Mouse (Mus musculus): ENCODE measurements at regions not wholly inside any gene's neighbourhood (a gene's known extent, or its start where the extent isn't known, plus 50 kb on each side); places are given as distances from the start of the nearest gene placed in this dataset.

DNA sequence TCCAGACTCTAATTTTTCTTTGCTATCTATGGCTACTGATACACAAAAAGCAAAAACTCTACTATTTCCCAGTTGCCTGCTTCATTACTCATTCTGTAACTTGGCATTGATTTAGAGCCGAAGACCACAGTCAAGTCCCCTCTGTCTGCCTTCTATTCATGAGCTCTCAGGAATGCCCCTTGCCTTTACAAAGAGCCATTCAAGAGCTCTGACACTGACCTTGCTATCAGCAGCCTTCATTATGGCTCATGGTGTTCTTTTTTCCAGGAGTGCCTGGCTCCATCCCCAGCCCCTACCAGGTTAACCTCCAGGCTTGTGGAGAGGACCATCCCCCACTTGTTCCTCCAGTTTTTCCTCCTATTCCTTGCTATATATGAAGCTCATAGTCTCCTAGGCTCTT lies 151.8 kb upstream of the Emcn start:
- 22% methylated on average over 1 of the region's 1 CpGs for WGBS
- Histone ChIP-seq H3K36me3 (ENCODE audit: control insufficient read depth, insufficient read depth, low read length) (no peaks in the 10 kb centered on the region), H3K9me3 (ENCODE audit: control insufficient read depth, low read length) (no peaks in the 10 kb centered on the region), H3K4me3 (ENCODE audit: low read depth, low read length) (no peak overlapping the region), H3K9ac (replicated peaks; ENCODE audit: low read depth, low read length) (no peak overlapping the region), H3K27ac (ENCODE audit: low read depth, low read length) (no peak overlapping the region), H3K4me2 (ENCODE audit: low read depth, low read length) (no peak overlapping the region), H3K27me3 (ENCODE audit: control insufficient read depth, insufficient read depth, low read length) (no peaks in the 10 kb centered on the region), H3K4me1 (ENCODE audit: control insufficient read depth, insufficient read depth, low read length) (no peaks in the 10 kb centered on the region)
- ATAC-seq (ENCODE audit: low read depth) = no peak

- Histone ChIP-seq H3K4me1 (ENCODE audit: control insufficient read depth, insufficient read depth, low read length) (no peaks in the 10 kb centered on the region), H3K9ac (replicated peaks; ENCODE audit: low read depth, low read length) (no peak overlapping the region), H3K4me2 (ENCODE audit: low read depth, low read length) (no peak overlapping the region), H3K27me3 (ENCODE audit: control insufficient read depth, insufficient read depth, low read length) (no peaks in the 10 kb centered on the region), H3K4me3 (ENCODE audit: low read depth, low read length) (no peak overlapping the region), H3K9me3 (ENCODE audit: control insufficient read depth, low read length) (no peaks in the 10 kb centered on the region), H3K27ac (ENCODE audit: low read depth, low read length) (no peak overlapping the region), H3K36me3 (ENCODE audit: control insufficient read depth, insufficient read depth, low read length) (no peaks in the 10 kb centered on the region)
- ATAC-seq (ENCODE audit: low read depth) = no peak
- 91% methylated on average over 5 of the region's 5 CpGs for WGBS
Observed at GRCm38 (mm10) chr3:137190489-137190888, 150.4 kb upstream of the Emcn start.

DNA sequence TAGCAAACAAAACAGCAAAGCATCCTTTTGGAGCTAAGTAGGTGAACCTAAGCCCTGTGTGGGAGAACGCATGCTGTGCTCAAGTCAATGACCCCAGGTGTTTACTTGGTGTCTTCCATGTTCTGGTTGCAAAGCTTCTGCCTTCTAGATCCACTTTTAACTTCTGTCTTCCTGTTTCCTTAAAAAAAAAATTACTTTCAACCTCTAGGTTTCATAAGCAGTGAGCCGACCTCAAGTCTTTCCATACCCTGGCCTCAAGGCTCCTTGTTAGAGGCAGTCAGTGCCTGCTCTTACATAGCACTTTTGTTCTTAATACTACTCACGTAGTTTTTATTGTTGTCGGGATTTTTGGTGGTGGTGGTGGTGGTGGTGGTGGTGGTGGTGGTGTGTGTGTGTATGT lies 149.9 kb upstream of the Emcn start:
- 83% methylated on average over 4 of the region's 4 CpGs for WGBS
- no peaks in the 10 kb centered on the region for H3K4me1 ChIP-seq (ENCODE audit: control insufficient read depth, insufficient read depth, low read length)
- ATAC-seq (ENCODE audit: low read depth) = no peak
- H3K9ac ChIP-seq (replicated peaks; ENCODE audit: low read depth, low read length) = no peak overlapping the region
- no peaks in the 10 kb centered on the region for H3K9me3 ChIP-seq (ENCODE audit: control insufficient read depth, low read length)
- H3K4me2 ChIP-seq (ENCODE audit: low read depth, low read length) = no peak overlapping the region
- H3K4me3 ChIP-seq (ENCODE audit: low read depth, low read length) = no peak overlapping the region
- H3K36me3 ChIP-seq (ENCODE audit: control insufficient read depth, insufficient read depth, low read length) = no peaks in the 10 kb centered on the region
- H3K27me3 ChIP-seq (ENCODE audit: control insufficient read depth, insufficient read depth, low read length) = no peaks in the 10 kb centered on the region
- no peak overlapping the region for H3K27ac ChIP-seq (ENCODE audit: low read depth, low read length)

DNA sequence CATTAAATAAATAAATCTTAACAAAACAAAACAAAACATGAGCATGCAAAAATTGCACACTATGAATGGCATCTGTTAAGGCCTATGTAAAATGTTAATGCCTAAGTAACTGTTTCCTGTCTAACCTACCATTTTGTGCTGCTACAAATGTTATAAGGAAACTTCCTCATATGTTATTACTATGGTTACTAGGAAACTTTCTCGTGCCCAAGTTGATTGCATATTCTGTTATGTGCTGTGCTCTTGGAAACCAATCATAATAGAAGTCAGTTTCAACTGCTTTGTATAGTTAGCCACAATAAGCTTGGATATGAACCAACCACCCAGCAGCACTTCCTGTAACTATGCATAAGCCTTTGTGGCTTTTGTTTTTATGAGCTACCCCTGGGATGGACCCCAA lies 147.0 kb upstream of the Emcn start:
- WGBS = 77% methylated on average over 1 of the region's 1 CpGs
- no peak overlapping the region for H3K9ac ChIP-seq (replicated peaks; ENCODE audit: low read depth, low read length)
- H3K4me2 ChIP-seq (ENCODE audit: low read depth, low read length) = no peak overlapping the region
- no peaks in the 10 kb centered on the region for H3K9me3 ChIP-seq (ENCODE audit: control insufficient read depth, low read length)
- no peak overlapping the region for H3K4me3 ChIP-seq (ENCODE audit: low read depth, low read length)
- no peak overlapping the region for H3K27ac ChIP-seq (ENCODE audit: low read depth, low read length)
- ATAC-seq (ENCODE audit: low read depth) = no peak
- no peaks in the 10 kb centered on the region for H3K4me1 ChIP-seq (ENCODE audit: control insufficient read depth, insufficient read depth, low read length)
- H3K27me3 ChIP-seq (ENCODE audit: control insufficient read depth, insufficient read depth, low read length) = no peaks in the 10 kb centered on the region
- H3K36me3 ChIP-seq (ENCODE audit: control insufficient read depth, insufficient read depth, low read length) = no peaks in the 10 kb centered on the region

DNA sequence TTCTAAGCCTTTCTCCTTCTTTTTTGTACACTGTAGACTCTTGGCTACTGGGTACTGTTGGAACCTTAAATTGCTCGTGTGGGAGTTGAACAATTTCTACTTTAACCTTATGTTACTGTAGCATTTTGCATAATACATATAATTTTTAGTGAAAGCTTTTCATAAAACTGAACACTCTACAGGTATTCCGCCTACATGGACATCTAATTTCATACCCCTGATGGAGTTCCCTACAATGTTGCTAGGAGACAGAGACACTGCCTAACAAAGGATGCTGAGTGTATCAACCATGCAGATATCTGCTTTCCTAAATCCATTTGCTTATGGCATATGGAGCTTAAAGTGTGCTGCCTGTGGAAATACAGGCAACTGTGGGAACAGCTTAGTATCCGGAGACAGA lies 129.2 kb upstream of the Emcn start:
- no peak overlapping the region for H3K27ac ChIP-seq (ENCODE audit: low read depth, low read length)
- H3K9me3 ChIP-seq (ENCODE audit: control insufficient read depth, low read length) = no peaks in the 10 kb centered on the region
- no peak overlapping the region for H3K4me3 ChIP-seq (ENCODE audit: low read depth, low read length)
- no peak for ATAC-seq (ENCODE audit: low read depth)
- H3K9ac ChIP-seq (replicated peaks; ENCODE audit: low read depth, low read length) = no peak overlapping the region
- WGBS = 75% methylated on average over 3 of the region's 3 CpGs
- H3K36me3 ChIP-seq (ENCODE audit: control insufficient read depth, insufficient read depth, low read length) = no peaks in the 10 kb centered on the region
- no peaks in the 10 kb centered on the region for H3K4me1 ChIP-seq (ENCODE audit: control insufficient read depth, insufficient read depth, low read length)
- no peak overlapping the region for H3K4me2 ChIP-seq (ENCODE audit: low read depth, low read length)
- no peaks in the 10 kb centered on the region for H3K27me3 ChIP-seq (ENCODE audit: control insufficient read depth, insufficient read depth, low read length)

GRCm38 (mm10) chr3:137216036-137216435 lies 124.8 kb upstream of the Emcn start:
- no peak for ATAC-seq (ENCODE audit: low read depth)
- WGBS = 86% methylated on average over 1 of the region's 1 CpGs

DNA sequence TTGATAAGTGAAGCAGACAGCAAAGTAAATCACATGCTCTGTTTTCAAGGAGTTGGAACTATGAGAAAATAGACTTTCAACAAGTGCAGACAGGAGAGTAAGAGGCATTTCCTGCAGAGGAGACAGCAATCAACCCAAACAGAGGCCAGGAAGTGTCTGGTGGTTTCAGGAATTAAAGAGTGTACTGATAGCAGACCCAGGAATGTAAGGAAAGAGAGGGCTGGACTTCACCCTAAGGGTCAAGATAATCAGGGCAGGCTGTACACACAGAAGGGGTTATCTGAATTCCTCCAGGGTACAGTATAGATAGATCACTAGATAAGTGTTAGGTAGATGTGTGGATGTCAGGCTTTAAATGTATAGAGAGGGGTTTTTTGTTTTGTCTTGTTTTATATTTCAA lies 123.6 kb upstream of the Emcn start:
- H3K36me3 ChIP-seq (ENCODE audit: control insufficient read depth, insufficient read depth, low read length) = no peaks in the 10 kb centered on the region
- no peaks in the 10 kb centered on the region for H3K4me1 ChIP-seq (ENCODE audit: control insufficient read depth, insufficient read depth, low read length)
- H3K27ac ChIP-seq (ENCODE audit: low read depth, low read length) = no peak overlapping the region
- no peak overlapping the region for H3K4me3 ChIP-seq (ENCODE audit: low read depth, low read length)
- no peaks in the 10 kb centered on the region for H3K9me3 ChIP-seq (ENCODE audit: control insufficient read depth, low read length)
- H3K9ac ChIP-seq (replicated peaks; ENCODE audit: low read depth, low read length) = no peak overlapping the region
- no peak for ATAC-seq (ENCODE audit: low read depth)
- H3K27me3 ChIP-seq (ENCODE audit: control insufficient read depth, insufficient read depth, low read length) = no peaks in the 10 kb centered on the region
- H3K4me2 ChIP-seq (ENCODE audit: low read depth, low read length) = no peak overlapping the region

More at GRCm38 (mm10) chr3:137216036-137216435, 124.8 kb upstream of the Emcn start:
- Histone ChIP-seq H3K36me3 (ENCODE audit: control insufficient read depth, insufficient read depth, low read length) (no peaks in the 10 kb centered on the region), H3K9ac (replicated peaks; ENCODE audit: low read depth, low read length) (no peak overlapping the region), H3K4me1 (ENCODE audit: control insufficient read depth, insufficient read depth, low read length) (no peaks in the 10 kb centered on the region), H3K4me2 (ENCODE audit: low read depth, low read length) (no peak overlapping the region), H3K27me3 (ENCODE audit: control insufficient read depth, insufficient read depth, low read length) (no peaks in the 10 kb centered on the region), H3K4me3 (ENCODE audit: low read depth, low read length) (no peak overlapping the region), H3K27ac (ENCODE audit: low read depth, low read length) (no peak overlapping the region), H3K9me3 (ENCODE audit: control insufficient read depth, low read length) (no peaks in the 10 kb centered on the region)

DNA sequence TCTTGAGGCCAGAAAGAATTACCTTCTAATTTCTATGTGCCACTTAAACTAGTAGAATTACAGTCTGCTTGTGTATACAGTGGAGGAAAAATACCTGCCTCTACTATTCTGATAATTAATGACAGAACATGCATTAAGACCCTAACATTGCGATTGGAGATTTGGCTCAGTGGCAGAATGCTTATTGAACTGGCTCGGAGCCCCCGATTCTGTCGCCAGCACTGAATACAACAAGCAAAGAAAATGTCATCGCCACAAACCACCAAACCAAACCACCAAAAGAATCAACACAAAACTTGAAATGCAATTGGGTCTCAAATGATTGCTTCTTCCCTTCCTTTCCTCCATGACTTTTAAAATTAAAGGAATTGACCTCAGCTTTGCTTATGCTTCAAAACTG lies 122.9 kb upstream of the Emcn start:
- Histone ChIP-seq H3K27me3 (ENCODE audit: control insufficient read depth, insufficient read depth, low read length) (no peaks in the 10 kb centered on the region), H3K4me2 (ENCODE audit: low read depth, low read length) (no peak overlapping the region), H3K9ac (replicated peaks; ENCODE audit: low read depth, low read length) (no peak overlapping the region), H3K4me3 (ENCODE audit: low read depth, low read length) (no peak overlapping the region), H3K9me3 (ENCODE audit: control insufficient read depth, low read length) (no peaks in the 10 kb centered on the region), H3K36me3 (ENCODE audit: control insufficient read depth, insufficient read depth, low read length) (no peaks in the 10 kb centered on the region), H3K4me1 (ENCODE audit: control insufficient read depth, insufficient read depth, low read length) (no peaks in the 10 kb centered on the region), H3K27ac (ENCODE audit: low read depth, low read length) (no peak overlapping the region)
- ATAC-seq (ENCODE audit: low read depth) = no peak
- WGBS = 88% methylated on average over 5 of the region's 5 CpGs

- ATAC-seq (ENCODE audit: low read depth) = no peak
- no peak overlapping the region for H3K27ac ChIP-seq (ENCODE audit: low read depth, low read length)
- WGBS = 96% methylated on average over 1 of the region's 1 CpGs
Observed at GRCm38 (mm10) chr3:137226151-137226550, 114.7 kb upstream of the Emcn start.

More at GRCm38 (mm10) chr3:137226151-137226550, 114.7 kb upstream of the Emcn start:
- Histone ChIP-seq H3K36me3 (ENCODE audit: control insufficient read depth, insufficient read depth, low read length) (no peaks in the 10 kb centered on the region), H3K27me3 (ENCODE audit: control insufficient read depth, insufficient read depth, low read length) (no peaks in the 10 kb centered on the region), H3K9ac (replicated peaks; ENCODE audit: low read depth, low read length) (no peak overlapping the region), H3K9me3 (ENCODE audit: control insufficient read depth, low read length) (no peaks in the 10 kb centered on the region), H3K4me3 (ENCODE audit: low read depth, low read length) (no peak overlapping the region), H3K4me1 (ENCODE audit: control insufficient read depth, insufficient read depth, low read length) (no peaks in the 10 kb centered on the region), H3K4me2 (ENCODE audit: low read depth, low read length) (no peak overlapping the region)

Data from neural tube, embryonic 14.5 days (tissue).